Mouse (Mus musculus): ENCODE measurements around the gene 5430419D17Rik.

Gene 5430419D17Rik

GRCm38 (mm10) chr7:131174121-131174520, at the start of gene 5430419D17Rik:
Gene 5430419D17Rik (plus strand): TSS chr7:131174402.
- DNase-seq (ENCODE audit: low spot score) = no peak

- DNase-seq (ENCODE audit: low spot score) = no peak
These were observed 44.2 kb upstream of the 5430419D17Rik start for GRCm38 (mm10) chr7:131130021-131130420.

- no peak for DNase-seq (ENCODE audit: low spot score)
These were observed 41.0 kb upstream of the 5430419D17Rik start for GRCm38 (mm10) chr7:131133181-131133580.

- DNase-seq (ENCODE audit: low spot score) = no peak
These were observed 28.0 kb upstream of the 5430419D17Rik start, which contains the start of gene 4933402N03Rik for GRCm38 (mm10) chr7:131146214-131146613. Gene 4933402N03Rik (minus strand): TSS chr7:131146314.

GRCm38 (mm10) chr7:131150179-131150578, 24.0 kb upstream of the 5430419D17Rik start:
- no peak for DNase-seq (ENCODE audit: low spot score)

- DNase-seq (ENCODE audit: low spot score) = no peak
These were observed 21.2 kb upstream of the 5430419D17Rik start for GRCm38 (mm10) chr7:131153044-131153443.

- DNase-seq (ENCODE audit: low spot score) = no peak
These were observed 12.0 kb upstream of the 5430419D17Rik start for GRCm38 (mm10) chr7:131162251-131162650.

GRCm38 (mm10) chr7:131167771-131168170, 6.4 kb upstream of the 5430419D17Rik start:
- no peak for DNase-seq (ENCODE audit: low spot score)

- no peak for DNase-seq (ENCODE audit: low spot score)
These were observed 5.1 kb upstream of the 5430419D17Rik start for GRCm38 (mm10) chr7:131169099-131169498.

- no peak for DNase-seq (ENCODE audit: low spot score)
These were observed 8.5 kb downstream of the 5430419D17Rik start for GRCm38 (mm10) chr7:131182685-131183084.

GRCm38 (mm10) chr7:131184339-131184738, 10.1 kb downstream of the 5430419D17Rik start:
- DNase-seq (ENCODE audit: low spot score) = no peak

- peak; percentile 2 for DNase-seq (ENCODE audit: low spot score)
These were observed 12.8 kb downstream of the 5430419D17Rik start for GRCm38 (mm10) chr7:131187047-131187446.

GRCm38 (mm10) chr7:131187996-131188395, 13.8 kb downstream of the 5430419D17Rik start:
- no peak for DNase-seq (ENCODE audit: low spot score)

- DNase-seq (ENCODE audit: low spot score) = no peak
These were observed 48.9 kb downstream of the 5430419D17Rik start for GRCm38 (mm10) chr7:131223086-131223485.

- no peak for DNase-seq (ENCODE audit: low spot score)
These were observed 61.9 kb downstream of the 5430419D17Rik start for GRCm38 (mm10) chr7:131236091-131236490.

GRCm38 (mm10) chr7:131244993-131245392, 70.8 kb downstream of the 5430419D17Rik start:
- DNase-seq (ENCODE audit: low spot score) = no peak

- no peak for DNase-seq (ENCODE audit: low spot score)
These were observed 82.6 kb downstream of the 5430419D17Rik start for GRCm38 (mm10) chr7:131256841-131257240.

GRCm38 (mm10) chr7:131257309-131257708, 83.1 kb downstream of the 5430419D17Rik start:
- no peak for DNase-seq (ENCODE audit: low spot score)

- DNase-seq (ENCODE audit: low spot score) = peak; percentile 45
These were observed 86.7 kb downstream of the 5430419D17Rik start for GRCm38 (mm10) chr7:131260946-131261345.

- no peak for DNase-seq (ENCODE audit: low spot score)
These were observed 90.0 kb downstream of the 5430419D17Rik start for GRCm38 (mm10) chr7:131264251-131264650.

GRCm38 (mm10) chr7:131265851-131266250, 91.6 kb downstream of the 5430419D17Rik start:
- DNase-seq (ENCODE audit: low spot score) = no peak

GRCm38 (mm10) chr7:131297151-131297550, 122.9 kb downstream of the 5430419D17Rik start:
- no peak for DNase-seq (ENCODE audit: low spot score)

GRCm38 (mm10) chr7:131303340-131303739, 129.1 kb downstream of the 5430419D17Rik start:
- no peak for DNase-seq (ENCODE audit: low spot score)

GRCm38 (mm10) chr7:131306733-131307132, 132.5 kb downstream of the 5430419D17Rik start:
- DNase-seq (ENCODE audit: low spot score) = no peak

GRCm38 (mm10) chr7:131314493-131314892, 140.3 kb downstream of the 5430419D17Rik start:
- DNase-seq (ENCODE audit: low spot score) = no peak
